Mouse (Mus musculus) cerebellum, adult 9-10 months (tissue): ENCODE data around the gene Vamp2.
A peak's percentile ranks its signal among the peaks of the same experiment; 100 is the strongest.

Experiments
- DNase-seq: peaks from one replicate; pipeline ENCODE4 v3.0.0; 2022

Vamp2 gene

GRCm38 (mm10) chr11:69088103-69088855 is at the start of gene Vamp2:
TSS of gene Vamp2 (plus strand) at chr11:69088490.
- DNase-seq = peak; percentile 93

- peak; percentile 72 for DNase-seq
These were observed 42.5 kb upstream of the Vamp2 start, which contains the start of gene Aurkb for GRCm38 (mm10) chr11:69045531-69046394. TSS of gene Aurkb (plus strand) at chr11:69045647.

GRCm38 (mm10) chr11:69046395-69046774 is 41.9 kb upstream of the Vamp2 start:
- no peak for DNase-seq

GRCm38 (mm10) chr11:69047592-69047991 is 40.7 kb upstream of the Vamp2 start:
- no peak for DNase-seq

- no peak for DNase-seq
These were observed 40.1 kb upstream of the Vamp2 start for GRCm38 (mm10) chr11:69048151-69048550.

GRCm38 (mm10) chr11:69050748-69051147 is 37.5 kb upstream of the Vamp2 start:
- DNase-seq = no peak

- no peak for DNase-seq
These were observed 36.5 kb upstream of the Vamp2 start for GRCm38 (mm10) chr11:69051771-69052170.

- no peak for DNase-seq
These were observed 35.4 kb upstream of the Vamp2 start for GRCm38 (mm10) chr11:69052824-69053421.

GRCm38 (mm10) chr11:69053848-69054247 is 34.4 kb upstream of the Vamp2 start:
- DNase-seq = no peak

- DNase-seq = no peak
These were observed 30.0 kb upstream of the Vamp2 start for GRCm38 (mm10) chr11:69058265-69058664.

GRCm38 (mm10) chr11:69058729-69059356 is 29.4 kb upstream of the Vamp2 start:
- peak; percentile 64 for DNase-seq

- peak; percentile 98 for DNase-seq
These were observed 28.8 kb upstream of the Vamp2 start, which contains the start of gene Borcs6 for GRCm38 (mm10) chr11:69059357-69059974. TSS of gene Borcs6 (plus strand) at chr11:69059717.

GRCm38 (mm10) chr11:69059975-69060411 is 28.3 kb upstream of the Vamp2 start:
- no peak for DNase-seq

- DNase-seq = peak; percentile 57
These were observed 27.6 kb upstream of the Vamp2 start for GRCm38 (mm10) chr11:69060448-69061254.

GRCm38 (mm10) chr11:69061255-69061912 is 26.9 kb upstream of the Vamp2 start:
- peak; percentile 70 for DNase-seq

- peak; percentile 89 for DNase-seq
These were observed 26.0 kb upstream of the Vamp2 start for GRCm38 (mm10) chr11:69062194-69062760.

GRCm38 (mm10) chr11:69062761-69063224 is 25.5 kb upstream of the Vamp2 start:
- DNase-seq = peak; percentile 97

- peak; percentile 78 for DNase-seq
These were observed 24.7 kb upstream of the Vamp2 start for GRCm38 (mm10) chr11:69063413-69064201.
